Mouse (Mus musculus) MEL (cell line): ENCODE measurements around the gene Rbpjl. TPM values are rescaled to one million over a fixed set of nuclear protein-coding genes. Genes with fewer than 3 reads are reported as not detected.

Experiments
- DNase-seq: peaks from one replicate; pipeline ENCODE4 v3.0.0; 2011; ENCODE audit warnings: low read depth, low spot score
- H3K27ac ChIP-seq: 2 replicates; pipeline ENCODE4 v1.5.1; 2012; ENCODE audit warnings: low read depth, mild to moderate bottlenecking, control low read depth, low read length, moderate library complexity; ENCODE audit not compliant: control insufficient read depth
- H3K27me3 ChIP-seq, 2 experiments: fragments of 150-350 bp in 1 of 2; sonication (generic) in 1 of 2; 2 replicates each; pipeline ENCODE4 v1.6.1; 2012; ENCODE audit warnings: low read length in 2 of 2, mild to moderate bottlenecking in 2 of 2, improper control_type of control experiment in 1 of 2, moderate library complexity in 1 of 2; ENCODE audit not compliant: insufficient read depth in 2 of 2, control insufficient read depth in 1 of 2
- H3K36me3 ChIP-seq, 2 experiments: 2 replicates each; pipeline ENCODE4 v1.6.1; 2012 to 2014; ENCODE audit warnings: low read length in 2 of 2, improper control_type of control experiment in 1 of 2, inconsistent platforms in 1 of 2, mild to moderate bottlenecking in 1 of 2; ENCODE audit not compliant: insufficient read depth in 2 of 2, control insufficient read depth in 1 of 2
- H3K4me1 ChIP-seq, 2 experiments: fragments of 150-350 bp in 1 of 2; sonication (generic) in 1 of 2; 2 replicates each; pipeline ENCODE4 v1.6.1; 2012; ENCODE audit warnings: low read length in 2 of 2, improper control_type of control experiment in 1 of 2, mild to moderate bottlenecking in 1 of 2; ENCODE audit not compliant: insufficient read depth in 2 of 2, control insufficient read depth in 1 of 2
- H3K4me3 ChIP-seq, 2 experiments: fragments of 150-350 bp in 1 of 2; sonication (generic) in 1 of 2; 2 replicates each; pipeline ENCODE4 v1.5.1; 2012; ENCODE audit warnings: low read depth in 2 of 2, low read length in 2 of 2, mild to moderate bottlenecking in 2 of 2, moderate library complexity in 2 of 2, control low read depth in 1 of 2, improper control_type of control experiment in 1 of 2; ENCODE audit not compliant: control insufficient read depth in 1 of 2, insufficient read depth in 1 of 2
- H3K79me2 ChIP-seq: 2 replicates; pipeline ENCODE4 v1.6.1; 2012; ENCODE audit warnings: mild to moderate bottlenecking, low read length, moderate library complexity; ENCODE audit not compliant: control insufficient read depth, poor library complexity, insufficient read depth
- H3K9ac ChIP-seq: 2 replicates; pipeline ENCODE4 v1.6.1; 2012; ENCODE audit warnings: low read depth, mild to moderate bottlenecking, control low read depth, low read length, moderate library complexity; ENCODE audit not compliant: control insufficient read depth, poor library complexity, severe bottlenecking
- H3K9me3 ChIP-seq: fragments of 150-350 bp; sonication (generic); replicated peaks from 2 replicates; pipeline ENCODE4 v1.6.1; 2012; ENCODE audit warnings: mild to moderate bottlenecking, low read length, improper control_type of control experiment, moderate library complexity; ENCODE audit not compliant: insufficient read depth
- CHD1 ChIP-seq: IDR thresholded peaks from 2 replicates; pipeline ENCODE4 v1.6.1; 2012; ENCODE audit warnings: low read depth, mild to moderate bottlenecking, inconsistent platforms, low read length, improper control_type of control experiment
- CTCF ChIP-seq, 3 experiments: IDR thresholded peaks in 2 of 3; conservative IDR thresholded peaks in 1 of 3; 2 replicates each; pipeline ENCODE4 v1.5.1; 2011 to 2012; ENCODE audit warnings: low read length in 3 of 3, low read depth in 2 of 3, mild to moderate bottlenecking in 2 of 3, improper control_type of control experiment in 1 of 3, inconsistent platforms in 1 of 3, mixed read lengths in 1 of 3, moderate library complexity in 1 of 3; ENCODE audit not compliant: control insufficient read depth in 1 of 3, insufficient read depth in 1 of 3, poor library complexity in 1 of 3, severe bottlenecking in 1 of 3
- ELF1 ChIP-seq: IDR thresholded peaks from 2 replicates; pipeline ENCODE4 v1.6.1; 2014; ENCODE audit warnings: low read depth, mild to moderate bottlenecking, inconsistent platforms, low read length, improper control_type of control experiment, moderate library complexity
- EP300 ChIP-seq, 2 experiments: IDR thresholded peaks; 2 replicates each; pipeline ENCODE4 v1.6.1; 2011; ENCODE audit warnings: improper control_type of control experiment in 2 of 2, low read length in 2 of 2, low read depth in 1 of 2, mild to moderate bottlenecking in 1 of 2
- MAFK ChIP-seq: IDR thresholded peaks from 2 replicates; pipeline ENCODE4 v1.6.1; 2011; ENCODE audit warnings: low read depth, mild to moderate bottlenecking, low read length, improper control_type of control experiment, borderline replicate concordance
- MAX ChIP-seq: IDR thresholded peaks from 2 replicates; pipeline ENCODE4 v1.6.1; 2011; ENCODE audit warnings: low read length, improper control_type of control experiment
- MYB ChIP-seq: IDR thresholded peaks from 2 replicates; pipeline ENCODE4 v1.6.1; 2011; ENCODE audit warnings: mild to moderate bottlenecking, low read depth, low read length, improper control_type of control experiment
- NELFE ChIP-seq: IDR thresholded peaks from 2 replicates; pipeline ENCODE4 v1.6.1; 2011; ENCODE audit warnings: low read depth, low read length, improper control_type of control experiment
- RAD21 ChIP-seq: IDR thresholded peaks from 2 replicates; pipeline ENCODE4 v1.6.1; 2011; ENCODE audit warnings: mild to moderate bottlenecking, low read depth, low read length, improper control_type of control experiment
- RCOR1 ChIP-seq: IDR thresholded peaks from 2 replicates; pipeline ENCODE4 v1.6.1; 2012; ENCODE audit warnings: low read depth, mild to moderate bottlenecking, inconsistent platforms, low read length, improper control_type of control experiment
- USF1 ChIP-seq: IDR thresholded peaks from 2 replicates; pipeline ENCODE4 v1.6.1; 2014; ENCODE audit warnings: low read depth, mild to moderate bottlenecking, inconsistent platforms, low read length, improper control_type of control experiment, moderate library complexity
- USF2 ChIP-seq, 2 experiments: IDR thresholded peaks; 2 replicates each; pipeline ENCODE4 v1.6.1; 2011 to 2012; ENCODE audit warnings: improper control_type of control experiment in 2 of 2, low read length in 2 of 2, borderline replicate concordance in 1 of 2, inconsistent platforms in 1 of 2, low read depth in 1 of 2, mild to moderate bottlenecking in 1 of 2; ENCODE audit not compliant: insufficient read depth in 1 of 2
- ZC3H11A ChIP-seq: IDR thresholded peaks from 2 replicates; pipeline ENCODE4 v1.6.1; 2012; ENCODE audit warnings: low read depth, mild to moderate bottlenecking, inconsistent platforms, low read length, improper control_type of control experiment
- ZMIZ1 ChIP-seq: IDR thresholded peaks from 2 replicates; pipeline ENCODE4 v1.6.1; 2012; ENCODE audit warnings: low read depth, mild to moderate bottlenecking, inconsistent platforms, low read length, improper control_type of control experiment, moderate library complexity
- polyA plus RNA-seq, 2 experiments: library from polyadenylated mRNA; stranded (reverse) in 1 of 2; unstranded in 1 of 2; fragments of >175 nt in 1 of 2; fragments of >200 nt in 1 of 2; gene quantifications; 2 replicates each; pipeline versions ENCODE4 v1.2.1 to v1.2.4; 2012; ENCODE audit warnings: low replicate concordance in 2 of 2, low read depth in 1 of 2; ENCODE audit not compliant: insufficient read length in 2 of 2, insufficient read depth in 1 of 2, missing spikeins in 1 of 2
- total RNA-seq: library from RNA; depleted of rRNA; stranded (reverse); fragments of 300-350 nt; gene quantifications from 2 replicates; pipeline ENCODE4 v1.2.3, GENCODE M21; 2012

Rbpjl gene
- total and polyA plus RNA-seq, 3 experiments: 0.07 TPM; not detected in 2

DNA sequence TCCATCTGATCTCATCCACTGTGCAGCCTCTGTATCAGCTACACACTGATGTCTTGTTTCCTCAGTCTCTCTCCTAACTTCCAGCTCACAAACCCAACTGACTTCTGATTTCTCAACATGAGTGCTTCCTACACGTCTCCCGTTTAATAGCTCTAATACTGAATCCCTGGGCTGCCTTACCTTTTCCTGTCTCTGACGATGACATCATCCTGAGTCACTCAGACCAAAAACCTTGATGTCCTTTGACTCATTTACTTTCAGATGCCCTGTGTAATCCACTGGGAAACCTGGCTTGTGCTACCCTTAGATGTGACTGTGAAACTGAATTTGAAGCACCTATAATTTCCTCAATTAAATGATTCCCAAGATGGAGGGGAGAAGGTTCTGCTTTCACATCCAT is 20.0 kb upstream of the Rbpjl start:
- Histone ChIP-seq H3K79me2 (no peaks in the 10 kb centered on the region), H3K9ac (no peak overlapping the region), H3K36me3 (no peaks in the 10 kb centered on the region), H3K27ac (no peak overlapping the region), H3K9me3 (no peaks in the 10 kb centered on the region), H3K4me3 (no peak overlapping the region), H3K4me1 (no peaks in the 10 kb centered on the region), H3K27me3 (peaks cover 0 to 5% of the 10 kb centered on the region in 2 experiments; a peak in 3 of 4 replicates)
- TF ChIP-seq USF1 (no peak), NELFE (no peak), RCOR1 (no peak), RAD21 (no peak), CHD1 (no peak), MAFK (no peak), MAX (no peak), ZC3H11A (no peak), ELF1 (no peak), EP300 (IDR thresholded peaks at IDR 0.05; ENCODE audit: low read depth in 1 of 2, low read length in 2 of 2) (no peak), CTCF (IDR thresholded peaks at IDR 0.05 in 2 of 3, conservative IDR thresholded peaks at IDR 0.05 in 1 of 3; ENCODE audit: control insufficient read depth in 1 of 3, insufficient read depth in 1 of 3, low read depth in 2 of 3, low read length in 3 of 3, poor library complexity in 1 of 3, severe bottlenecking in 1 of 3) (no peak), MYB (no peak), ZMIZ1 (no peak)
- DNase-seq: no peak

GRCm38 (mm10) chr2:164383656-164384399 is 19.1 kb upstream of the Rbpjl start:
- Histone ChIP-seq H3K4me1 (no peaks in the 10 kb centered on the region), H3K9ac (no peak overlapping the region), H3K27ac (no peak overlapping the region), H3K27me3 (peaks cover 0 to 5% of the 10 kb centered on the region in 2 experiments; a peak in 3 of 4 replicates), H3K36me3 (no peaks in the 10 kb centered on the region), H3K79me2 (no peaks in the 10 kb centered on the region), H3K4me3 (no peak overlapping the region), H3K9me3 (no peaks in the 10 kb centered on the region)
- no peak for DNase-seq
- TF ChIP-seq MAFK: no peak
- no peak for TF ChIP-seq EP300 (IDR thresholded peaks at IDR 0.05; ENCODE audit: low read depth in 1 of 2, low read length in 2 of 2)
- TF ChIP-seq RAD21: no peak
- no peak for TF ChIP-seq MAX
- TF ChIP-seq USF2 (IDR thresholded peaks at IDR 0.05; ENCODE audit: borderline replicate concordance in 1 of 2, insufficient read depth in 1 of 2, low read depth in 1 of 2, low read length in 2 of 2): no peak
